Mouse (Mus musculus) lung, embryonic 16.5 days (tissue): ENCODE results near the gene Mmp15. TPM values are rescaled to one million over a fixed set of nuclear protein-coding genes. Genes with fewer than 3 reads are reported as not detected.
A peak's percentile ranks its signal among the peaks of the same experiment; 100 is the strongest.

Experiments
- ATAC-seq: fragments of 200-750 bp; cut with Nextera tagmentation; 2 replicates; pipeline ENCODE4 v1.8.0; 2017; ENCODE audit warnings: low read depth, mild to moderate bottlenecking, moderate library complexity
- H3K27ac ChIP-seq: fragments of 300-500 bp; sonication (generic); 2 replicates; pipeline ENCODE4 v1.5.1; 2014; ENCODE audit warnings: mild to moderate bottlenecking, control low read depth, low read length
- H3K27me3 ChIP-seq: fragments of 300-500 bp; sonication (generic); 2 replicates; pipeline ENCODE4 v1.6.1; 2014; ENCODE audit warnings: low read depth, low read length, mixed read lengths; ENCODE audit not compliant: control insufficient read depth, insufficient read depth
- H3K36me3 ChIP-seq: fragments of 300-500 bp; sonication (generic); 2 replicates; pipeline ENCODE4 v1.6.1; 2014; ENCODE audit warnings: low read length; ENCODE audit not compliant: control insufficient read depth, insufficient read depth
- H3K4me1 ChIP-seq: fragments of 300-500 bp; sonication (generic); replicated peaks from 2 replicates; pipeline ENCODE4 v1.6.1; 2014; ENCODE audit warnings: low read length, mixed read lengths; ENCODE audit not compliant: control insufficient read depth, insufficient read depth
- H3K4me2 ChIP-seq: fragments of 300-500 bp; sonication (generic); 2 replicates; pipeline ENCODE4 v1.6.1; 2014; ENCODE audit warnings: low read depth, low read length, control low read depth
- H3K4me3 ChIP-seq: fragments of 300-500 bp; sonication (generic); 2 replicates; pipeline ENCODE4 v1.5.1; 2014; ENCODE audit warnings: mild to moderate bottlenecking, low read length, control low read depth
- H3K9ac ChIP-seq: fragments of 300-500 bp; sonication (generic); 2 replicates; pipeline ENCODE4 v1.6.1; 2014; ENCODE audit warnings: low read length, control low read depth
- H3K9me3 ChIP-seq: fragments of 300-500 bp; sonication (generic); 2 replicates; pipeline ENCODE4 v1.6.1; 2016; ENCODE audit warnings: low read length; ENCODE audit not compliant: control insufficient read depth
- WGBS: fragments of 180-500 bp; shearing (Covaris S2); extraction: QIAGEN DNeasy Blood & Tissue Kit; methylation state at CpG from one replicate; pipeline ENCODE4 v1.1.7; 2014; 5-methylcytosine and 5-hydroxymethylcytosine counted together
- polyA plus RNA-seq: library from polyadenylated mRNA; unstranded; fragments of >200 nt; fragmentation: Nextera tagmentation; extraction: Ambion mirVana; gene quantifications from 2 replicates; pipeline ENCODE4 v1.2.1, GENCODE M21; 2015

Gene Mmp15
- polyA plus RNA-seq, 1 experiment from 2014 or later: 13.1 TPM

DNA sequence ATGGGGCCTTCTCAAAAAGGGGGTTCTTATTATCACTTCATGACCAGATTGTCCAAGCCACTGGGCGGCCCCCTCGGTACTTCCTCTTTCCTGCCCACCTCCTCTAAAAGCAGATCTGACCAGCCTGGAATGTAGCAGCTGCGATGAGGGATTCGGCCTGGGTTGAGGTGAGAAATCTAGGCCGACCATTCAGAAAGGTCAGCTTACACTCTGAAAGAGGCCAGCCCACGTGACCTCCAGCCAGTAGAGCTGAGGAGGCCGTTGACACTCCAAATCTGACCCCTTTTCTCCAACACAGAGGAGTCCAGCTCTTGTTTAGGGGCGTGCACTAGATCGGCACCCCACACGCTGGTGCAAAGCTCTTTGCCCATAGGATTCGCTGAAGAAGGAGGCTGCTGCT, 44.7 kb downstream of the Mmp15 start:
- H3K27ac ChIP-seq: peak overlapping the region; percentile 41
- no peak overlapping the region for H3K4me3 ChIP-seq
- peaks cover 20% of the 10 kb centered on the region for H3K4me1 ChIP-seq
- WGBS: 43% methylated on average over 11 of the region's 11 CpGs
- H3K4me2 ChIP-seq: no peak overlapping the region
- no peak for ATAC-seq
- no peaks in the 10 kb centered on the region for H3K9me3 ChIP-seq
- H3K9ac ChIP-seq: no peak overlapping the region
- no peaks in the 10 kb centered on the region for H3K27me3 ChIP-seq
- H3K36me3 ChIP-seq: no peaks in the 10 kb centered on the region

DNA sequence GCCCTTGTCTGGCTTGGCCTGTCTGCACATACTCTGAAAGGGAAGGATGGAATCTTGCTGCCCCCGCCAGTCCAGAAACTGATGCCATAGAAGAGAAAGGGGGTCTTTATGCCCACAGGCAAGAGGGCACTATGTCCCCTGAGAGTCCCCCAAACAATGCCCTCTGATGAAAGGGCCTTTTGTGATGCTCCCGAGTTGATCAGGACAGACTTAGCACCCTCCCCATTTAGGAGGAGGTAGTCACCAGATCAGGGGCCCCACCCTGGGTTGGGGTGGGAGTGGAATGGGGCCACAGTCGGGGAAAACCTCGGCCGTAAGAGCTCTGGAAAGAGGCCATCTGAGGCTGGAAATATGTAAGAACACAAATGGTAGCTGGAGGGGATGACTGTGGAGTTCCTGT, 45.1 kb downstream of the Mmp15 start:
- 49% methylated on average over 5 of the region's 5 CpGs for WGBS
- Histone ChIP-seq H3K9ac (0 out of 2 replicates have a peak overlapping the region, but pooled peaks have one; percentile 7), H3K4me2 (no peak overlapping the region), H3K27me3 (no peaks in the 10 kb centered on the region), H3K27ac (peak overlapping the region; percentile 41; the same call in 1 of the 2 replicates), H3K9me3 (no peaks in the 10 kb centered on the region), H3K36me3 (no peaks in the 10 kb centered on the region), H3K4me3 (no peak overlapping the region), H3K4me1 (peaks cover 19% of the 10 kb centered on the region)
- ATAC-seq: no peak

DNA sequence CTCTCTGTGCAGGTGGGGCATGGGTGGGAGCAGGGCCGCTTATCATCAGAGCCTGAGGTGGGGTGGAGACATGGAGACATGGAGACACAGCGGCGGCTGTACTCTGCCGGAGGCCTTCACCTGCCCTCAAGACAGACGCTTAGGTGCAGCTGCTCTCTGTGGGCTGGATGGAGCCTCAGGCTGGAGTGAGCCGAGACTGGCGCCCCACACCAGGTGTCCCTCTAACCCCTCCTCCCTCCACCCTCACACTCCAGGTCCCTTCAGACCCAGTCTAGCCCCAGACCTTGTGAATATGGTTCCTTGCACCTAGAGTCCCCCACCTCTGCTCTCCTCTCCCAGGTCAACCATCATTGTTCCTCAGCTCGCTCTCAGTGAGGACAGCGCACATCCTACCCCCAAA, 47.1 kb downstream of the Mmp15 start:
- Histone ChIP-seq H3K36me3 (no peaks in the 10 kb centered on the region), H3K4me1 (peaks cover 17% of the 10 kb centered on the region), H3K9me3 (no peaks in the 10 kb centered on the region), H3K27me3 (no peaks in the 10 kb centered on the region), H3K9ac (no peak overlapping the region), H3K27ac (no peak overlapping the region), H3K4me3 (no peak overlapping the region), H3K4me2 (no peak overlapping the region)
- 64% methylated on average over 9 of the region's 9 CpGs for WGBS
- no peak for ATAC-seq

DNA sequence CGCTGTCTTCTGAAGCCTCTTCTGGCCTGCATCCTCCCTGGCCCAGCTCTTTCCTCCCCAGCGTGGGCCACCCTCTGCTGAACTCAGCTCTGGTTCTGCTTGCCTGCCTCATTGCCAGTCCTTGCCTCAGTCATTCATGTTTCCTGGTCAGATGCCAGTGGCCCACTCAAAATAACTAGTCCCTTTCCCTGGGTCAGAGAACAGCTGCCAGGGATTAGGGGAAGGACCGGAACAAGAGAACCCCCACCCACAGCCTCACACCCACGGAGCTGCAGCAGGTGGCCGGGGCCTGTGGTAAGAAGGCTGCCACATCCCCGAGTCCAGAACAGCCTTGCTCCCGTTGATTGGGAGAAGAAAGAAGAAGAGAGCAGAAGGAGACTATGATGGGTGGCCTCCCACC, 49.0 kb downstream of the Mmp15 start:
- Histone ChIP-seq H3K9me3 (no peaks in the 10 kb centered on the region), H3K4me2 (no peak overlapping the region), H3K27me3 (no peaks in the 10 kb centered on the region), H3K4me3 (no peak overlapping the region), H3K4me1 (peaks cover 6% of the 10 kb centered on the region; the same call in 1 of the 2 replicates), H3K36me3 (no peaks in the 10 kb centered on the region), H3K9ac (no peak overlapping the region), H3K27ac (no peak overlapping the region)
- ATAC-seq: no peak
- WGBS: 78% methylated on average over 7 of the region's 7 CpGs

DNA sequence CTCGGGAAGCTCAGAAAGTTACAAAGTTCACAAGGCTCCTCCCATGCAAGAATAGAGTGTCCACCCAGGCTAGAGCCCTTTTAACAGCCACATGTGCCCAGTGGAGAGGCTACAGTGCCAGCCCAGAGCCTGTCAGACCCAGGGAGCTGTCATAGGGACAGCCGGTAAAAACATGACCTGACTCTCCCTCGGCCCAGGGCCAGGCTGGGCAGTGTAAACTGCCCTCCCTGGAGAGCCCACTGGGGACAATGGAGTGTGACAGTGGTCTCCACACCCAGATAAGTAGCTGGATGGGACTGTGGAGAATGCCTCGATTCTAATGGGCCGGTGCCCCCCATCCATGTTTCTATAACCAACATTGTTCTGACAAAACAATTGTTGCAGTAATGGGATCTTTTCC, 57.5 kb downstream of the Mmp15 start:
- ATAC-seq: peak; percentile 85
- Histone ChIP-seq H3K9me3 (no peaks in the 10 kb centered on the region), H3K9ac (no peak overlapping the region), H3K27ac (peak overlapping the region; percentile 37), H3K36me3 (no peaks in the 10 kb centered on the region), H3K27me3 (no peaks in the 10 kb centered on the region), H3K4me3 (no peak overlapping the region), H3K4me2 (no peak overlapping the region), H3K4me1 (no peaks in the 10 kb centered on the region; the same call in 1 of the 2 replicates)
- WGBS: 49% methylated on average over 5 of the region's 5 CpGs

DNA sequence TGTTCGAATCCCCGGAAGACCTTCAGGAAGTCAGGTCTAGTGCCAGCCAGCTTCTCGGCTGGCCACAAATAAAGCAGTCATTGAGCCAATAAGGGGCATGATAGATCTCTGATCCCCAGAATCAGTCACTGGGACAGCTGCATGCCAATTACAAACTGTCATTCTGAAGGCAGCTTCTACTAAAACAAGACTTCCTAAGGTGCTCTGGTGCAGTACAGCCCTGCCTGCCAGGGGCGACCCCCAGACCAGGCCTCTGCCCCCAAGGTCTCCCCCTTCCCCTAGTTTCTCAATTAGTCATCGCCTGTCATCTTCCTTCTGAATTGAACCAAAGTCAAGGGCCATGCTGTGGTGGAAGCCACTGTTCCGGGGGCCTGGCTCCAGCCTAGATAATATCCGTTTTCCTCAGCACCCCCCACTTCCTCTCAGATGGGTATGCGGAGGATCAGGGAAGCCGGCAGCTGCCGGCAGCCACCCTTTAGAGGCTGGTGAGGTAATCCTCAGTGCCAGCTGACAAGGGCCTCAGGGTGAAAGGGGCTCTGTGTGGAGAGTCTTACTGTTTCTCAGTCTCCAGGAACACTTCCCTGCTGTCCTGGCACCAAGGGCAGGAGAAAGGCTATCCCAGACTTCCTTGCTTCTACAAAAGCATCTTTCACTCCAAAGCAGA, 59.4 kb downstream of the Mmp15 start:
- 38% methylated on average over 10 of the region's 10 CpGs for WGBS
- no peaks in the 10 kb centered on the region for H3K9me3 ChIP-seq
- H3K9ac ChIP-seq: no peak overlapping the region
- H3K27me3 ChIP-seq: no peaks in the 10 kb centered on the region
- ATAC-seq: peak; percentile 64; the same call in 1 of the 2 replicates
- no peak overlapping the region; the same call in 1 of the 2 replicates for H3K4me2 ChIP-seq
- no peak overlapping the region for H3K4me3 ChIP-seq
- H3K36me3 ChIP-seq: no peaks in the 10 kb centered on the region
- H3K4me1 ChIP-seq: no peaks in the 10 kb centered on the region; the same call in 1 of the 2 replicates
- H3K27ac ChIP-seq: peak overlapping the region; percentile 61

DNA sequence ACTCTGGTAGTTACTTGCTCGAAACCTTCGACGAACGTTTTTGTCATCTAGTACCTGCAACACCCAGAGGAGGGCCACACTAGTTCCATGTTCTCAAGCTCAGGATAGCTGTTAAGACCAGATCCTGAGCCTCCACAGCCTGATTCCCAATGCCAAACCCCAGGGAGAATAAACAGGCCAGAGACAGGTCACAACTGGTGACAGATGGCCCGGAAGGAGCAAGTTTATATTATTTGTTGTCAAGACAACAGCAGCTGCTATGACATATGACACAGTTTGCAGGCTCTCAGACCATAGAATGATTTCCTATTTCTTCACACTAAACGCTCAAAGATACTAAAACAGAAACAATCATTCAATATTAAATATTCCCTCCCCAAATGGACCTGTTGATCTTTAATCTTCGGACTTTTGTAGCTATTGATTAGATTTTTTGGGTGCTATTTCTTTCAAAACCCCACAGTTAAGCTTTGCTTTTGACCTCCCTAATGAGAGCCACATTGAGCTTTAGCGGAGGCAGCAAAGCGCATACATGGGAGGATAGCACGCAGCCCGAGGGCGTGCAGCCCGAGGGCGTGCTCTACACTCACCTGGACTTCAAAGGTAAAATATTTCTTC, 70.2 kb downstream of the Mmp15 start:
- no peaks in the 10 kb centered on the region for H3K9me3 ChIP-seq
- no peak for ATAC-seq
- 88% methylated on average over 14 of the region's 14 CpGs for WGBS

More for the DNA sequence above, 70.2 kb downstream of the Mmp15 start:
- no peak overlapping the region for H3K9ac ChIP-seq
- peaks cover 20% of the 10 kb centered on the region for H3K4me1 ChIP-seq
- no peaks in the 10 kb centered on the region for H3K27me3 ChIP-seq
- H3K27ac ChIP-seq: no peak overlapping the region
- peaks cover 11% of the 10 kb centered on the region for H3K36me3 ChIP-seq
- H3K4me3 ChIP-seq: no peak overlapping the region
- no peak overlapping the region for H3K4me2 ChIP-seq

Other genes starting within 250 kb of the Mmp15 start
- gene Kifc3, start 149.5 kb upstream of the Mmp15 start, polyA plus RNA-seq: 16.2 and 16.8 TPM in 2 replicates
- 0.94 and 1.6 TPM in 2 replicates for gene Cngb1, start 45.7 kb upstream of the Mmp15 start, polyA plus RNA-seq
- 0.45 and 0.80 TPM in 2 replicates for gene Tepp, start 41.7 kb upstream of the Mmp15 start, polyA plus RNA-seq
- gene Zfp319, start 20.3 kb upstream of the Mmp15 start, polyA plus RNA-seq: 8.5 and 9.8 TPM in 2 replicates
- gene Usb1, start 20.0 kb upstream of the Mmp15 start, polyA plus RNA-seq: 39.6 and 45.5 TPM in 2 replicates
- 149 and 156 TPM in 2 replicates for gene Cfap20, start 82.6 kb downstream of the Mmp15 start, polyA plus RNA-seq
- gene Csnk2a2, start 137.8 kb downstream of the Mmp15 start, polyA plus RNA-seq: 8.4 and 8.8 TPM in 2 replicates
- 6.3 and 9.8 TPM in 2 replicates for gene Ccdc113, start 181.8 kb downstream of the Mmp15 start, polyA plus RNA-seq
- not detected in 2 replicates for gene Prss54, start 224.1 kb downstream of the Mmp15 start, polyA plus RNA-seq